ENCODE assay signal across 8 mouse cellular contexts in the genomic region with DNA sequence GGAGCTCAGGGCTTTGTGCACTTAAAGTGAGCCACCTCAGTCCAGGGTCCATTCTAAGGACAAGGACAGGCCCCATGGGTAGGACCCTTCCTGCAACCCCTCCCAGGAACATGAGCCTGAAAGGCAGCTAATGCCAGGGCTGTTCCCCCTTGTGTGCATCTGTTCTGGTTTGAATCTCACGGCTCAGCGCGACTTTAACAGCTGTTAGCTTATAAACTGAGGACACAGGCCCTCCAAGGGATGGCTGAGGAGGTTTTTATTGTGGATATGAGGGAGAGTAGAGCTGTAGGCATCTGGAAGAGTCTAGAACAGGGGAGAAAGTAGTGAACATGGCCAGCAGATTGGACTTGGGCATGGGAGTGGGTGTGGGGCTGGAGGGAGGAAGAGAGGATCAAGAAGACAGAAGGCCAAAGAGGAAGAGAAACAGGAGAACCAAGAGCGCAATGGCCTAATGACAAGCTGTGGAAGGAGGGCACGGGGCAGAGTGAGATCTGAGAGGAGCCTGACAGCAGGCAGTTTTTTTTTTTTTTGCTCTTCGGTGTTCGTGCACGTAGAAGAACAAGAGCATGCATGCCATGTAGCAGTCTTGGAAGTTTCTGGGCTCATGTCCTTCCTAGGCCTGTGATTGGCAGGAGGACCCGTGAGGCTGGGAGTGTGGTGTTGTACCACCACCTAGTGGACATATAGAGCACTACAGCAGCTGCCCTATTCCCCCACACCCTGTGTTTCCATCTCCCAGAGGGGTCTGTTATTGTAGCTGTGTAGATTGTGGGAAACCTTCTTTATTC.
DNase-seq lines count a peak whose midpoint lies in the region; ATAC-seq and TF ChIP-seq lines count a peak whose summit lies in the region.

No protein-coding gene starts in this region.

- TF ChIP-seq CTCF in C2C12 (IDR thresholded peaks at IDR 0.05; ENCODE audit: control insufficient read depth, insufficient read depth, insufficient read length), result peak; percentile 88
- peak; percentile 95; the same call in 1 of the 2 replicates for TF ChIP-seq CTCF in small intestine, adult 2 months (IDR thresholded peaks at IDR 0.05; ENCODE audit: extremely low read depth, insufficient read length, insufficient replicate concordance, low read depth, low read length)

- 0 out of 2 replicates have a peak, but pooled peaks have one; percentile 27 for ATAC-seq in forebrain, embryonic 15.5 days (replicated peaks)
- 0 out of 2 replicates have a peak, but pooled peaks have one; percentile 6 for ATAC-seq in intestine, embryonic 16.5 days

- 26% methylated on average over 9 of the region's 9 CpGs for WGBS in forebrain, embryonic 15.5 days
- WGBS in intestine, embryonic 16.5 days, result 31% methylated on average over 9 of the region's 9 CpGs
- WGBS in small intestine, adult 2 months, result 42% methylated on average over 9 of the region's 9 CpGs

- H3K79me3 ChIP-seq in C2C12 (ENCODE audit: low read depth), result no peaks in the 10 kb centered on the region

- H3K36me3 ChIP-seq in C2C12 (ENCODE audit: control insufficient read depth, insufficient read depth), result no peaks in the 10 kb centered on the region
- no peaks in the 10 kb centered on the region for H3K36me3 ChIP-seq in forebrain, embryonic 15.5 days
- H3K36me3 ChIP-seq in intestine, embryonic 16.5 days (ENCODE audit: control insufficient read depth, insufficient read depth, low read length), result no peaks in the 10 kb centered on the region
- peaks cover 6% of the 10 kb centered on the region; the same call in 1 of the 2 replicates for H3K36me3 ChIP-seq in small intestine, adult 2 months (ENCODE audit: control insufficient read depth, insufficient read depth, low read length)

- H3K4me3 ChIP-seq in C2C12 (ENCODE audit: insufficient read depth, poor library complexity, severe bottlenecking), result no peak overlapping the region
- H3K4me3 ChIP-seq in forebrain, embryonic 15.5 days, result no peak overlapping the region
- no peak overlapping the region for H3K4me3 ChIP-seq in intestine, embryonic 16.5 days (ENCODE audit: low read length)
- no peak overlapping the region for H3K4me3 ChIP-seq in small intestine, adult 2 months (ENCODE audit: low read depth, low read length)

- peak; percentile 32 for DNase-seq in 3134 (ENCODE audit: extremely low read depth, insufficient read length, low spot score)
- DNase-seq in c-Kit-positive CD71-negative TER-119-negative erythroid progenitor cells, embryonic 14.5 days (ENCODE audit: low read depth), result peak; percentile 48
- peak; percentile 69 for DNase-seq in lung, postnatal 36 days
- DNase-seq in right cerebral cortex, postnatal 36 days (ENCODE audit: low spot score in 2 of 2), result no peak

- no peak overlapping the region for H3K9ac ChIP-seq in forebrain, embryonic 15.5 days (replicated peaks)
- H3K9ac ChIP-seq in intestine, embryonic 16.5 days (ENCODE audit: low read depth, low read length), result 0 out of 2 replicates have a peak overlapping the region, but pooled peaks have one; percentile 6

- no peaks in the 10 kb centered on the region for H3K9me3 ChIP-seq in forebrain, embryonic 15.5 days
- H3K9me3 ChIP-seq in intestine, embryonic 16.5 days (ENCODE audit: control insufficient read depth, low read length), result no peaks in the 10 kb centered on the region

- peaks cover 50% of the 10 kb centered on the region for H3K4me1 ChIP-seq in forebrain, embryonic 15.5 days
- peaks cover 39% of the 10 kb centered on the region for H3K4me1 ChIP-seq in intestine, embryonic 16.5 days (ENCODE audit: control insufficient read depth, insufficient read depth, low read length)
- peaks cover 18% of the 10 kb centered on the region; the same call in 1 of the 2 replicates for H3K4me1 ChIP-seq in small intestine, adult 2 months (ENCODE audit: control insufficient read depth, insufficient read depth, insufficient read length, low read length)

- H3K4me2 ChIP-seq in forebrain, embryonic 15.5 days (replicated peaks), result no peak overlapping the region
- H3K4me2 ChIP-seq in intestine, embryonic 16.5 days (ENCODE audit: low read depth, low read length), result no peak overlapping the region

- peaks cover 17% of the 10 kb centered on the region for H3K79me2 ChIP-seq in C2C12 (ENCODE audit: control insufficient read depth, insufficient read depth)

- TF ChIP-seq POLR2A in small intestine, adult 2 months (IDR thresholded peaks at IDR 0.05; ENCODE audit: low read depth, low read length), result no peak

- H3ac ChIP-seq in C2C12 (ENCODE audit: control insufficient read depth, insufficient read length, low read depth), result no peak overlapping the region

- no peaks in the 10 kb centered on the region for H3K27me3 ChIP-seq in C2C12 (ENCODE audit: control insufficient read depth, insufficient read depth, insufficient read length)
- no peaks in the 10 kb centered on the region for H3K27me3 ChIP-seq in forebrain, embryonic 15.5 days
- H3K27me3 ChIP-seq in intestine, embryonic 16.5 days (replicated peaks; ENCODE audit: control insufficient read depth, insufficient read depth, low read length), result no peaks in the 10 kb centered on the region
- no peaks in the 10 kb centered on the region for H3K27me3 ChIP-seq in small intestine, adult 2 months (ENCODE audit: control insufficient read depth, insufficient read depth, low read length)

- H3K27ac ChIP-seq in forebrain, embryonic 15.5 days (replicated peaks), result peak overlapping the region; percentile 95
- H3K27ac ChIP-seq in intestine, embryonic 16.5 days (ENCODE audit: low read length), result peak overlapping the region; percentile 53
- H3K27ac ChIP-seq in small intestine, adult 2 months (ENCODE audit: insufficient read depth, low read depth, low read length), result no peak overlapping the region

TF ChIP-seq in C2C12, 6 proteins besides CTCF, POLR2A, EP300 and RAD21:
- no peak for TF ChIP-seq MYOG (IDR thresholded peaks at IDR 0.05; ENCODE audit: control insufficient read depth, extremely low read depth, insufficient read length)

Comparison
In these comparisons a context has a peak if more than half of its experiments do, and no peak if none do; other contexts are left out.
1. DNase-seq: peak in 3134 (single experiment), c-Kit-positive CD71-negative TER-119-negative erythroid progenitor cells, embryonic 14.5 days (single experiment) and lung, postnatal 36 days (single experiment); none in right cerebral cortex, postnatal 36 days (0 of 2).